Mouse (Mus musculus): ENCODE measurements at regions not wholly inside any gene's neighbourhood (a gene's known extent, or its start where the extent isn't known, plus 50 kb on each side); places are given as distances from the start of the nearest gene placed in this dataset.

DNA sequence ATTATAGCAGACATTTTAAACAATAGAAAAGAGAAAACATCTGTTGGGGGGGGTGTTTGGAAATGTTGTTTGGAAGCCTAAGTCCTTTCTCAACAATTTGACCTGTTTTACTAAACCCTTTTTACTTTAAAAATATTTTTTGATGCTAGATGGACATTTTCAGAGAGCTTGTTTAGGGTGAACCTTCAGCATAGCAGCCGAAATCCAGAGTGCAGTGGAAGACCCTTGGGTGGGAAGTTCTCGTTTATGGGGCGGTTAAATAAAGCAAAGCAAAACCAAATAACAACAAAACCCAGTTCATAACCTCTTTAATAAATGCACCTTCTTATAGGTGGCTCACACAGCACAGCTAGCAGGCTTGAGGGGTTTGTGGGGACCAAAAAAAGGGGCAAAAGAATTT, 62.4 kb upstream of the Ppara start:
- TF ChIP-seq GATA1 (IDR thresholded peaks at IDR 0.05; ENCODE audit: low read length) = no peak
- no peak for TF ChIP-seq TAL1 (IDR thresholded peaks at IDR 0.05; ENCODE audit: low read length)
